Mouse (Mus musculus): Measurements from ENCODE around the gene Spata32. TPM values are rescaled to one million over a fixed set of nuclear protein-coding genes. Genes with fewer than 3 reads are reported as not detected.

Spata32 gene
- total RNA-seq (2021), result not detected

DNA sequence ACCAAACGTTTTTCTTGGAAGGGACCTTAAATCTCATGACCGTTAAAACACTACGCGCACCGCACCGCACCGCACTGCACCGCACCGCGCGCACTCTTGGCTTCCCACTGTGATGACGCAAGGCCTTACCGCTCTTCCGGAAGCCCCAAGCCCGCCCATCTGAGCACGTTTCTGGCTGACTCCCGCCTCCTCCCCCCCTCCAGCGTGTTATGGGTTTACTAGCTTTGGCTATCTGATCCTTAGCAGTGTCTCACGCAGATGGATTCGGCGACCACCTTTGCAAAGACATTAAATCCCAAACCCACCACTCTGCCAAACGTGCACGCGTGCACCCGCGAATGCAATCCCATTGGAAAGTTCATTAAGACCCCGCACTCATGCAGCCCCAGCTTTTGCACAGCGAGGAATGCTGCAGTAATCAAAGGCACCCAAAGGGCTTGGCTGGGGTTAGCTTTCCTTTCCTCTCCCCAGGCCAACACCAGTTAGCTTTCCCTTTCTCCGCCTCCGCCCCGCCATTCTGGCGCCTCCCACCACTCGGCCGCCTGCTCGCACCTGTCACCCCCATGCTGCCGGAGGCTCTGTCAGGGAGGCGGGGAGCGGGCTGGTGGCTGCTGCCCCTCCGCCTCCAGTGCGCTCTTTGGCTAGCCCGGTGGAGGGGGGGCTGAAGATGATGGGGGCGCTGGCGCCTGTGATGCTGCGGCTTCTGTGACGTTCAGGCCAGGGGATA, at the start of gene Spata32:
TSS of gene Spata32 (minus strand) at position 643 of the 727 bp plus-strand sequence.
- intact Hi-C loops (cut with DNase I), result no loop called here
- DNase-seq, result peak; percentile 62 to 67

- intact Hi-C loops (cut with DNase I), result no loop called here
These were observed 49.4 kb upstream of the Spata32 start, which contains the start of gene Map3k14 for GRCm38 (mm10) chr11:103267346-103268219. Map3k14 (minus strand) TSS chr11:103267472.

GRCm38 (mm10) chr11:103266729-103267345, 48.6 kb upstream of the Spata32 start:
- DNase-seq, result peak in 1 of 2 experiments; percentile 40
- intact Hi-C loops (cut with DNase I), result loop anchor here (1.0 kb wide), 1 partner anchor 20 kb away; no protein-coding TSS in a partner anchor

More at GRCm38 (mm10) chr11:103267346-103268219, 49.4 kb upstream of the Spata32 start, which contains the start of gene Map3k14:
- DNase-seq, result peak; percentile 99 to 100

DNA sequence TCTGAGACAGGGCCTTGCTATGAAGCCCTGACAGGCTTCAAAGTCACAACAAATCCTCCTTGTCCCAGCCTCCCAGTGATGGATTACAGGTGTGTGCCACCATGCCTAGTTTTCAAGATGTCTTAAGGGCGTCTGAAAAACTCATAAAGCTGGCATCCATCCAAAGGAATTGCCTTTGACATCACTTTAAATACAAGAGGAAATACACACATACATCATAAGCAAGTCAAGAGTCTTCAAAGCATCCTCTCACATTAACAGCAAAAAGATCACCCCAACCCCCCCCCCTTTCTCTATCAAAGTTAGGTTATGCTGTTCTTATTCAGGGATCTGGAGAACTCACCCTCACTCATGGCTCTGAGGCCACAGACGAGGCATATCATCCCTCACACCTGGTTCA, 47.6 kb upstream of the Spata32 start:
- intact Hi-C loops (cut with DNase I), result loop anchor here (1.0 kb wide), 1 partner anchor 19 kb away; no protein-coding TSS in a partner anchor
- DNase-seq, result no peak

- no peak for DNase-seq
- intact Hi-C loops (cut with DNase I), result no loop called here
These were observed 47.0 kb upstream of the Spata32 start for GRCm38 (mm10) chr11:103265211-103265610.

DNA sequence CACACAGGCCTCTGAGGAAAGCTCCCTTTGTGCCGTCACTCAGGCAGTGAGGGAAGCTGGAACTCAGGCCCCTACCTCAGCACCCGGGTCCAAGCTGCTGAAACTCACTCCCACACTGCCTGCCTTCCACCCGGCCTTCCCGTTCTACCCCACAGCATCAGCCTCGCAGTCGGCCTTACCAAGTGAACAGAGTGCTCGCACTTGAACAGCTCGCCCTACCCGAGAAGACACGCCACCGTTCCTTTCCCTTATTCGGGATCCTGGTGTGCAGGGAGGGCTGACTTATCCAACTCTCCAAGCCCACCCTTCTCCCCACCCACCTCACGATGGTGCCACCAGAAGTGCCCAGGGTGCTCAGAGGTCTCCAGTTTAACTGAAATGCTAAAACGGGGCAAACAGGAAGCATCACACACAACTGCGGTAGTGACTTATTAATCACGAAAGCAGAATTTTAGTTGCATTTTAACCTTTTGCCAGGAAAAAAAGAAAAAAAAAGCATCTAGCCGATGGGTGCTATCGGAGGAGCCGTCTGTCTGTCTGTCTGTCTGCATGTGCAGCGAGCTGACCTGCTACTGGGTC, 46.3 kb upstream of the Spata32 start:
- intact Hi-C loops (cut with DNase I), result no loop called here
- no peak for DNase-seq

GRCm38 (mm10) chr11:103263551-103263950, 45.3 kb upstream of the Spata32 start:
- no peak for DNase-seq
- intact Hi-C loops (cut with DNase I), result no loop called here

- intact Hi-C loops (cut with DNase I), result no loop called here
- DNase-seq, result peak; percentile 45 to 48
These were observed 44.4 kb upstream of the Spata32 start for GRCm38 (mm10) chr11:103262412-103263267.

- DNase-seq, result peak; percentile 71 to 78
- intact Hi-C loops (cut with DNase I), result loop anchor here (1.0 kb wide), 1 partner anchor 17 kb away; no protein-coding TSS in a partner anchor
These were observed 43.6 kb upstream of the Spata32 start for GRCm38 (mm10) chr11:103261671-103262411.

GRCm38 (mm10) chr11:103260515-103261192, 42.4 kb upstream of the Spata32 start:
- no peak for DNase-seq
- intact Hi-C loops (cut with DNase I), result loop anchor here (1.0 kb wide), 1 partner anchor 15 kb away; no protein-coding TSS in a partner anchor

- intact Hi-C loops (cut with DNase I), result no loop called here
- DNase-seq, result no peak
These were observed 41.8 kb upstream of the Spata32 start for GRCm38 (mm10) chr11:103260034-103260433.

DNA sequence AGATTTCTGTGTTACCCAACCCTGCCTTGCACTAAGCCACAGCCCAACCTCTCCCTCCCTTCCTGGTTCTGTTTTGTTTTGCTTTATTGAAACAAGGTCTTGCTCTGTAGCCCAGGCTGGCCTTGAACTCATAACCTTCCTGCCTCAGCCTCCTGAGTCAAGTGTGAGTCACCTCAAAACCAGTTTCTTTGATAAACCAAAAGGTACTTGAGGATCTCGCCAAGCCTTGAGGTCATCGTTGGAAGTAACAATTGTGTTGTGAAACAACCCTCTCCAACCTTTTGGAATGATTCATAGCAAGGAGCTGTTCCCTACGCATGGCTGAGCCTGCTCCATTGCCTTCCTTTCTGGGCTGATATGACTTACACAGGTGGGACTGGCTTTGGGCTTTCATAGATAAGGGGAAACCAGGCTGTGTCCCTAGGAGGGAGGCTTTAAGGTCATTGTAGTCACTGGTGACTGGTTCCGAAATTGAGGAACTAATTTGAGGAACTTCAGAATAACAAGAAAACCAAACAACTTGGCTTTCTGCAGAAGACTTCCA, 39.8 kb upstream of the Spata32 start:
- intact Hi-C loops (cut with DNase I), result no loop called here
- no peak for DNase-seq

- no peak for DNase-seq
- intact Hi-C loops (cut with DNase I), result no loop called here
These were observed 35.4 kb upstream of the Spata32 start for GRCm38 (mm10) chr11:103253605-103254004.

GRCm38 (mm10) chr11:103252380-103252779, 34.1 kb upstream of the Spata32 start:
- no peak for DNase-seq
- intact Hi-C loops (cut with DNase I), result no loop called here

- no peak for DNase-seq
- intact Hi-C loops (cut with DNase I), result no loop called here
These were observed 32.1 kb upstream of the Spata32 start for GRCm38 (mm10) chr11:103250324-103250723.

GRCm38 (mm10) chr11:103249509-103249908, 31.3 kb upstream of the Spata32 start:
- intact Hi-C loops (cut with DNase I), result no loop called here
- no peak for DNase-seq

DNA sequence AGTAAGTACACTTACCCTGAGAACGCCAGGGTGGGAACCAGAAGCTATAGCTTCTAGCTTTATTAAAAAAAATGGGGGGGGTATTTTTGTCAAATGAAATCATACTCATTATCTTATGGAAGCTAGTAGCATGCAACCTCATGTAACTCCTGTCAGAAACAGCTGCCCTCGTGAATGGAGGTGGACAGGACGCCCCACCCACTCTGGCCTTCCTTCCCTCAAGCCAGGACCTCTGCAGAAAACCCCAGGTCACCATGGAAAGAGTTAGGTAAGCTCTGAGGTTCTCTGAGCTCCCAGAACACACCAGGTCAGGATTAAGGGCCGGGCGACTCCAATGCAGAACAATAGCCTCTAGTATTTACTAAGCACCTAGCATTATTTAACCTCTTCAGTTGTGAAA, 30.6 kb upstream of the Spata32 start:
- no peak for DNase-seq
- intact Hi-C loops (cut with DNase I), result no loop called here
